Mouse (Mus musculus): ENCODE results near the gene Gpr55.
A peak's percentile ranks its signal among the peaks of the same experiment; 100 is the strongest.

Gene Gpr55

DNA sequence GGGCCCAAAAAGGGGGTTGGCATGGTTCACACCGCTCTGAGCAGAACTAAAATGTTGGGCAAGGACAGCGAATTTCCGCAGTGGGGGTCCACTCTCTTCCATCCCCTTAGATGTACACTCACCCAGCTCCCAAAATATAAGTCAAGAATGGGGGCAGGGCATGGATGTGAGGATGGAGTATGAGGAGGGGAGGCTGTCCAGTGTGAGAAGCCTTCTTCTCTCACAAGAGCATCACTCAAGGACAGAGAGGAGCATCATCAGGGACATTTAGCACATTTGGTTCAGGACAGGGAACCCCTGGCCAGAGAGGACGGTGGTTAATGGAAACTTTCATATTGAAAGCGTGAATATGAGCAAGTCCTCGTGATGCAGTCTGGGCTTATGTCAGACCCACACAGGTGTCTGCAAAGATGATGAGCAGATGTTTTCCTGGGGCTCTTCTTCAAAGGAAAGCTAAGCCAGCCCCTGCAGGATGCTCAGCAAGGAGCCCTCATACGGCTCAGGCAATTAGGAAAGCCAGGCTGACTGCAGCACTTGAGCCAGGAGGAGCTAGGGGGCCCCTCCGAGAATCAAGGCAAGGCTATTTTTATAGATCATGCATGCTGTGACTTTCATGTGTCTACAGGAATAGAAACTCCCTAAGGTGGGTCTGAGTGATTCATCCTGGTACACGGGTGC is 2.7 kb downstream of the Gpr55 start:
- DNase-seq, result no peak

- DNase-seq, result no peak
Measured at GRCm38 (mm10) chr1:85957290-85957689, 3.5 kb downstream of the Gpr55 start.

- no peak for DNase-seq
Measured at GRCm38 (mm10) chr1:85955150-85955549, 5.7 kb downstream of the Gpr55 start.

DNA sequence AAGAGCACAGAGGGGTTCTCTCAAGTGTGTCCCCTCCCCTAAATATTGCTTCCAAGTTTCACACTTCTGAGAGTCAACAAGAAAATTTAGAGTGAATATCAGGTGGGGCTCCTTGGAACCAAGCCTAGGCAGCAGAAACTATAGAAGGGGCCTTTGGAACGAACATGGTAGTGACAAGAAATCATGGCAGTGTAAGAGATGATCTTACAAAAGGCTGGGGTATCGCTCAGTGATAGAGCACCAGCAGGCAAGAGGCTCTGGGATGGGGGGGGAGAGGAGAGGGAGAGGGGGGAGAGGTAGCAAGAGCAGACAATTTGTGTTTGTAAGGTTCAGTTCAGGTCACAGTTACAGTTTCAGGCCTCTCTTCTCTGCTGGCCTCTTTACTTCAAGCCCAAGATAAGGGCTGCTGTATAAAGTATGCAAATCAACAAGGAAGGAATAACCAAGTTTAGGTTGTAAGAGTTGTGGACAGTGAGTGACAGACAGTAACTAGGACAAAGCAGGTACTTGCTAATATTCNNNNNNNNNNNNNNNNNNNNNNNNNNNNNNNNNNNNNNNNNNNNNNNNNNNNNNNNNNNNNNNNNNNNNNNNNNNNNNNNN is 11.6 kb downstream of the Gpr55 start:
- DNase-seq, result no peak

DNA sequence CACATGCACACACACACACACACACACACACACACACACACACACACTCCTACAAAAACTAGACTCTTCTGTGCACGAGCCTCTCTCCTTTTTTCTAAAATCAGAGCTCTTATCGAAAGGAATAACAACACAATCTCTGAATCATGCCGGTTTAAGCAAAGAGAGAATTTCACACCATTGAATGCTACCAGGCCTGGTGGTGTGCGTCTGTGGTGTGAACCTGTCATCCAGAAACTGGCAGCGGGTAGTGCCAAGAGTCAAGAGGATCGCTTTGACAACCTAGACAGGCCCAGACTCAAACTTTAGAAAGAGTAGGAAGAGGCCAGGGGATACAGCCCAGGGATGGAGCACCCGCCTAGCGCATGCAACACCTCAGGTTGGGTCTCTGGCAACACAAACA is 18.5 kb downstream of the Gpr55 start:
- no peak for DNase-seq

DNA sequence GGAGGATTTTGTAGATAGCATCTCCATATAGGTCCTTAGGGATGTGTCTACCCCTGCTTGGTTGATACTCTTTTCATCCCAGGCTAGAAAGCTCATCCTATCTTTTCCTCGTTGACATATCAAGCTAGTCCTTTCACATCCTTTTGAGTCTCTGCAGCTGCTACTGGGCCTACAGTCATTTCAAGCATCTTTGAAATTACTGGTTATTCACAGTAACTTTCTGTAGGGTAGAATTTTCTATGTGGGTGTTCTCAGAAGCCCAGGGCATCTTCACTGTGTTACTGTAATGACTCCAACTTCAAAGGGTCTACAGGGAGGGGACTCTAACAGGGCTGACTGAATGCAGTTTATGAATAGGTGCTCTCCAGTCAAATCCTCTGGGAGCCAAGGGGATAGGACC is 23.5 kb downstream of the Gpr55 start:
- DNase-seq, result no peak

DNA sequence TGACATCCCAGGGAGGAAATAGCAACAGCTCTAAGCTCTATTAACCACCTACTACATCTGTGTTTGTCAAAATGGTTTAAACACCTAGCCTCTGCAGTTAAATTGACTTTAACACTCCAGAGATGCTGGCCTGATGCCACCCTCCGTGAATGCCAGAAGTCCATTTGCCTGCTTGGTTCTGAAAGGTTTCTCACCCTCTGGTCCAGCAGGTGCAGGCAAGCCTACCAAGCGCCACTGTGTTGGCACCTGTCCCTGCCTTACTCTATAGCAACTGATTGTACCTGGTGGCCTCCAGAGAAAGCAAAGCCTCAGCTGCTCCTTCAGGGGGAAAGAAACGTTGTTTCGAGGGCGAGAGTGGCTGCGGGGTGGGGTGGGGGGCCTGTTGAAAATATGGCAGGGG is 24.5 kb downstream of the Gpr55 start:
- DNase-seq, result no peak

GRCm38 (mm10) chr1:85935148-85935852 is 25.5 kb downstream of the Gpr55 start:
- peak; percentile 72 for DNase-seq

DNA sequence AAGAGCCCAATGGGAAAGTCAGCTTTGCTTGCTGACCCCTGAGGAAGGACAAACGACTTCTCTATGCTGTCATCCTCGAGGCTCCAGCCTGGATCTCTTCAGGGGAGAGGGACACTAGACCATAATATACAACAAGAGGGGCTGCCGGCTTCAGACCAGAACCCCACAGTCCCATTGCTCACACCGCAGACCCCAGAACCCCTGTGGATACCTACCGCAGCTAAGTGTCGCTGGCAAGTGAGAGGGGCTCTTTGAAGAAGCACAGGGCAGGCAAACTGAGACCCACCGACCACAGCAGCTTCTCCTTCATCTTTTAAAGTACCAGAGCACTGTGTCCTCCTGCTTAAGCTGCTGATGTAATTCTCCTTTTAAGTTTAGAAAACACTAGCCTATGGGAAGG is 26.2 kb downstream of the Gpr55 start:
- DNase-seq, result no peak

- peak; percentile 24 for DNase-seq
Measured at GRCm38 (mm10) chr1:85933631-85934465, 27.0 kb downstream of the Gpr55 start.

GRCm38 (mm10) chr1:85933226-85933625 is 27.6 kb downstream of the Gpr55 start:
- DNase-seq, result no peak

GRCm38 (mm10) chr1:85931170-85931569 is 29.6 kb downstream of the Gpr55 start:
- DNase-seq, result no peak

GRCm38 (mm10) chr1:85929406-85929805 is 31.4 kb downstream of the Gpr55 start:
- no peak for DNase-seq

GRCm38 (mm10) chr1:85928688-85929065 is 32.1 kb downstream of the Gpr55 start:
- DNase-seq, result no peak

GRCm38 (mm10) chr1:85928057-85928687 is 32.6 kb downstream of the Gpr55 start, which contains the start of gene 4933407L21Rik:
Gene 4933407L21Rik (plus strand): TSS chr1:85928483.
- peak; percentile 33 for DNase-seq

DNA sequence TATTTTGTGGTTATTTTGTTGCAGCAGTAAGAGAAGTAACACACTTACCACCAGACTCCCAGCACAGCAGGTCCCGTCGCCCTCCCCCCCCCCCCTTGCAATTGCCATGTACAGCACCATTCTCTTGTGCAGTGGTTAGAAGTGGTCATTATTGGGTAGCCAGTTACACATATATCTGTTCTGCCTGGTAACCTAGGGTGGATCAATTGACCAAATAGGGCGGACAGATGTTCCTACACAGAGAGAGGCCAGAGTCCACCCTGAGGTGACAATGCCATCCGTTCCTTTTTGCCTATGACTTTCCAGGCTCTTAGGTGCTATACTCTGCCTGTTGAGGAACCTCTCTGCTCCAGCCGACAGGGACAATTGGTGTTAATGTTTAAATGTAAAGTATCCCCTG is 35.6 kb downstream of the Gpr55 start:
- DNase-seq, result no peak

GRCm38 (mm10) chr1:85922865-85923211 is 38.0 kb downstream of the Gpr55 start:
- DNase-seq, result no peak

GRCm38 (mm10) chr1:85922127-85922864 is 38.5 kb downstream of the Gpr55 start:
- no peak for DNase-seq

GRCm38 (mm10) chr1:85921725-85922124 is 39.1 kb downstream of the Gpr55 start:
- DNase-seq, result no peak

DNA sequence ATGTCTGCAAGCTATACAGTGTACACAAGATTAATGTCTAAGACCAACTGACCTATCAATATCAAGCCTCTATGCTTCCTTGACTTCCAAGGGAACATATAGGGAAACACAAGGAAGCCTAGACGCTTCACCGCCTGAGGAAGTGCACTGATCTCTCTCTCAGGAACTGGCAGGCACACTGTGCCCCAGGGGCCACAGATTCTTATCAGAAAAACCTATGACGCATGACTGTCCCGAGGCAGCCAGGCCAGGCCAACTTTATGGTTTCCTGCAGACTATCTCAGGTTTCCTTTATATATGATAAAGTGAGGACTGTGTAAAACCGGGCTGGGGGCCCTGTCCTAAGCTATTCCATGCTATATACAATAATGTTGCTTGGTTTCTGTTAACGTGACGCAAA is 41.2 kb downstream of the Gpr55 start:
- DNase-seq, result no peak

- no peak for DNase-seq
Measured at GRCm38 (mm10) chr1:85916830-85917450, 43.9 kb downstream of the Gpr55 start.

- DNase-seq, result no peak
Measured at GRCm38 (mm10) chr1:85915890-85916289, 44.9 kb downstream of the Gpr55 start.

Measured in kidney, postnatal 10 days (tissue).